Mouse (Mus musculus) regulatory T cell (primary cell): ENCODE data around the gene Znhit1.
"Not testable (repeated sequence)": the region's sequence is repeated elsewhere in the genome, so short reads cannot be mapped to it uniquely, and the experiment has no call there.

Experiments
- in situ Hi-C: fragments of 300-600 bp; cut with MboI, MseI; formaldehyde crosslinking; loops from one replicate; pipeline ENCODE4 v1.15.1; 2025; ENCODE audit warnings: high pct_unique_total_duplicates

Znhit1 gene

DNA sequence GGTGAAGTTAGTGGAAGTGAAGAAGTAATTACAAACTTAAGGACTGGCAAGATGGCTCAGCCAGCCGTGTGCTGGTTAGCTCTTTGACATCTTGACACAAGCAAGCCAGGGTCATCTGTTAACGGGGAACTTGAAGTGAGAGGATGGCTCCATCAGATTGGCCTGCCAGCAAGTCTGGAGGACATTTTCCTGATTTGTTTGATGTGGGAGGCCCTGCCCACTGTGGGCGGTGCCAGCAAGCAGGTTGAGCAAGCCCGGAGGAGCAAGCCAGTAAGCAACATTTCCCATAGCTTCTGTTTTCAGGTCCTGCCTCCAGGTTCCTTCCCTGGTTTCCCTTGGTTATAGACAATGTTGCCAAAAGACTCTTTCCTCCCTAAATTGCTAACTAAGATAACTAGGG is 32.2 kb downstream of the Znhit1 start:
- in situ Hi-C loops, result no loop called here

DNA sequence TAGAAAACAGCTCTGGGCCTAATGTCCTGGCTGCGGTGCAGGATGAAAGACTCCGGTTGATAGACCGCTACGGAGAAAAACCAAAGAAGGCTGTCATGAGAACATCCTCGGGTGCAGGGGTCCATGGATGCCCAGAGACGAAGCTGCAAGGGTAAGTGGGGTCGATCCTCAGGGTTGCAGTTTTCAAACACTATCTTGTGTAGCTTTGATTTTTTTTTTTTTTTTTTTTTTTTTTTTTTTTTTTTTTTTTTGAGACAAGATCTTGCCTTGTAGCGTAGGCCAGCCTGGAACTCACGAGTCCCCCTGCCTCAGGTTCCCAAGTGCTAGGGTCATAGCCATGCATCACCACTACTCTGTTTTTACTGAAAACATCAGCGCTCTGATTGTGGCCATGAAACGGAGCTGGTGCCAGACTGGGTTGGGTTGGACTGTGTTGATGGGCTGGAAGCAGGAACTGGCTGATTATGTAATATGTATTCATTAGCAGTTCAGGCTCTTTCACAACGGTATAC is 34.3 kb downstream of the Znhit1 start:
- in situ Hi-C loops, result no loop called here

DNA sequence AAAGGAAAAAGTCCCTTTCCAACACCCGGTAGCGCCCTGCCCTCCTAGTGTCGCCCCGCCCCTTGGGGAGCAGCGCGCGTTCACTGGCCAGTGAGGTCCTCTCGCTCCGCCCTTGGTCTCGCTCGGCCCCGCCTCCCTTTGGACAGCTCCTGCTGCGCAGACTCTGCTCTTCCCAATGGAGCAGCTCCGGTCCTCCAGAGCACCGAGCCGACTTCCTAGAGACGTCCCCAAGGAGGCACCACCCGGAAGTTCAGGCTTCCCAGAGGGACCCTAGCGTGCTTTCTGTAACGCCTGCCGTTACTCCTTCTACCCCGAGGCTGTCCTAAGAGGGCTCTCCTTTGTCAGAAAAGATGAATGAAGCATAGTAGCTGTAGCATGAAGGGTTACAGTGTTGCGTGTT is 34.8 kb downstream of the Znhit1 start, which contains the start of gene Fis1:
Gene Fis1, plus strand, starts transcription at position 261 of the 400 bp plus-strand sequence.
- in situ Hi-C loops, result no loop called here

DNA sequence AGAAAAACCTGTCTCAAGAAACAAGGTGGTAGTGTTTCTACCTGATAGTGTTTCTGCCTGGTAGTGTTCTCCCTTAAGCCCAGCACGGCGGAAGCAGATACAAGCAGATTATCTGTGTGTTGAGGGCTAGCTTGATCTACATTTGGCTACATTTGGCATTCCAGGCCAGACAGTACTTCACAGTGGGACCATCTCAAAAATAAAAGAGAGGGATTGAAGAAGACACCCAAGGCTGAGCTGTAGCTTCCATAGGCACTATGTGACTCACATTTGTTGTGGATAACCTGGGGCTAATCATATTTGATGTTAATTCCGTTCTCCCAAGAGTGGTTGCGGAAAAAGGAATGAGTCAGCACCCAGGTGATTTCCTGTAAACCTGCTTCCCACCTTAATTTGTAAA is 35.7 kb downstream of the Znhit1 start:
- in situ Hi-C loops, result no loop called here

DNA sequence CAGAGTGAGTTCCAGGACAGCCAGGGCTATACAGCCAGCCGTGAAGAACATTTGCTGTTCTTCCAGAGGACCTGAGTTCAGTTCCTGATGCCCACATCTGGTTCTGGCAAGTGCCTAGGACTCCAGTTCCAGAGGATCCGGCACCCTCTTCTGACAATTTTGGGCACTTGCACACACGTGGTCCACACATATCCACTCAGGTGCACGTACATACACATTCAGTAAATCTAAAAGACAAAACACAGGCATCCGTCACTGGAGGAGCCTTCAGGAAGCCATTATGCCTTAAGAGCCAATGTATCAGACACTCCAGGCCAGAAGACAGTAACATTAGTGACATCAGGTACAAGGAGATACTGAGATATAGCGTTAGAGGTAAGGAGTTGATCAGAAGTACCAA is 37.3 kb downstream of the Znhit1 start:
- in situ Hi-C loops, result no loop called here

DNA sequence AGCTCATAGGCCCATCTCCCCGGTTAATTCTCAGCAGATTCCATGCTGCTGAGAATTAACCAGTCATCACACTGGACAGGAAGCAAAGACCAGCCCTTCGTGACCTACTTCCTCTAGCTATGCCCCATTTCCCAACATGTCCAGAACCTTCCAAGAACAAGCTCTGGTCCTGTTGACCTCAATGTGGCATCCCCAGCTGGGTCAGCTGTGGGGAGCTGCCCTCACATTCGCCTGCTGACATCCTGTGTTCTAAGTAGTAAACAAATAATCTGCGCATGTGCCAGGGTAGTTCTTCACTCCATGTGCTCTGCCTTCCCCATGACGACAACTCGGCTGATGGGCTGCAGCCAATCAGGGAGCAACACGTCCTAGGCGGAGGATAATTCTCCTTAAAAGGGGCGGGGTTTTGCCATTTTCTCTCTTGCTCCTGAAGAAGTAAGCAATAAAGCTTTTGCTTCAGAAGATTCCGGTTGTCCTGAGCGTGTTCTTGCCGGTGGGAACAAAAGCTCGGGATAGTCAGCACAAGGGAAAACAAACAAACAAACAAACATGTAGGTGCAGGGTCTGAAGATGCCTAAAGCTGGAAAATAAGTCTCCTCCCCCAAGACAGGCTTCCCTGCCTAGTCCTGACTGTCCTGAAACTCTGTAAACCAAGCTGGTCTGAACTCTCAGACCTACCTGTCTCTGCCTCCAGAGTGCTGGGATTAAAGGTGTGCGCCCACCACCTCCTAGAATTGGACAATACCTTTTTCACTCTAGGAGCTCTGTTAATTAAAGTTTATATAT is 38.1 kb downstream of the Znhit1 start:
- in situ Hi-C loops, result not testable (repeated sequence)

DNA sequence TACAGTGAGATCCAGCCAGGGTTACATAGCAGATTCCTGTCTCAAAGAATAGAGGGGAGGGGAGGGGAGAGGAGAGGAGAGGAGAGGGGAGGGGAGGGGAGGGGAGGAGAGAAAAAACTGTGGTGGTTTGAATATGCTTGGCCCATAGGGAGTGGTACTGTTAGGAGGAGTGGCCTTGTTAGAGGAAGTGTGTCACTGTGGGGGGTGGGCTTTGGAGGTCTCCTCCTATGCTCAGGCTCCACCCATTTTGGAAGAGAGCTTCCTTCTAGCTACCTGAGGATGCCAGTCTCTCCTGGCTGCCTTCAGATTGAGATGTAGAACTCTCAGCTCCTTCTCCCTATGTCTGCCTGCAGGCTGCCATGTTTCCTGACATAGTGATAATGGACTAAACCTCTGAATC is 39.9 kb downstream of the Znhit1 start:
- in situ Hi-C loops, result no loop called here

DNA sequence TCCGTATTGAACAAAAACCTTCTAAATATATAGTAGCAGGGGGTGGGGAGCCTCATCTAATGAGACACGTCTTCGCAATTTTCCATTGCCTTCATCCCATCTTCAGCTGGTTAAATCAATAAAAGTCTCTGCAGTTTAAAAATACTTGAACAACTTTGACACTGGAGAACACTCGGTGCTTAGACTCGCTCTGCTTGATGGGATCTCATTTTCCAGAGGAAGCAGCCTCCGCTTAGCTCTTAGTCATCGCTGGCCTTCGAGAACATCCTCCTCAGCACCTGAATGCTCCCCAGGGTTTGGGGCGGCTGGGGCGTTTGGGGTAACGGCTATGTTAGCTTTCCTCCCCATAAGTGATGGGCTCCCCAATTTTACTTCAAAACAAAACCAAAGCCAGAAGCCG is 42.7 kb downstream of the Znhit1 start:
- in situ Hi-C loops, result no loop called here

DNA sequence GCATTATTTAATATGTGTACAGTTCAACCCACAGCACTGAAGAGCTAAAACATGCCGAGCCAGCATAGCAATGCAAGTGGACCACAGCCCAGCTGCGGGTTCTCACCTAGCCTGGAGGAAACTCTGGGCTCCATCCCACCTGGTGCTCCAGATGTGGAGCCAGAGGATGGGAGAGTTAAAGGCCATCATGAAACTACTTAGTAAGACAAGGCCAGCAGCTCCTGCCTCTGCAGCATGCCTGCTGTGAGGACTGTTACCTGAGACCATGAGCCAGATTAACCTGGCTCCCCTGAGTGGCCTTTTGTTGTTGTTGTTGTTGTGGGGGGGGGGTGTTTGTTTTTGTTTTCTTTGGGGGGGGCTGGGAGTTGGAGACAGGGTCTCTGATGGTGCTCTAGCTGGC is 44.4 kb downstream of the Znhit1 start:
- in situ Hi-C loops, result no loop called here

DNA sequence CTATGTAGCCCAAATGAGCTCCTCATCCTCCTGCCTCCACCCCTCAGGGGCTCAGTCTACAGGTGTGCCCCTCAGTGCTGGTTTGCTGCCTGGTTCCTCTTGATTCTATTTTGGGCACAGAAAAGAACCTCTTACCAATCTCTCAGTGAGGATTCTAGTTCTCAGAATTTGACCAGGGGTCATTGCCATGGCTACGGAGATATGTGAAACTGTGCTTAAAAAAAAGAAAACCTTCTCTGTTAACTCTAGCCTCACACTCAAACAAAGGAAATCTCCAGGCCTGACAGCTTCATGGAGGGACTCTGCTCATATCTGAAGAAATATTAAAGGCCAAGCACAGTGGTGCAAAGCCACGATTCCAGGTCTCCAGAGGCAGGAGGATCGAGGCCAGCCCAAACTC is 45.0 kb downstream of the Znhit1 start:
- in situ Hi-C loops, result no loop called here

DNA sequence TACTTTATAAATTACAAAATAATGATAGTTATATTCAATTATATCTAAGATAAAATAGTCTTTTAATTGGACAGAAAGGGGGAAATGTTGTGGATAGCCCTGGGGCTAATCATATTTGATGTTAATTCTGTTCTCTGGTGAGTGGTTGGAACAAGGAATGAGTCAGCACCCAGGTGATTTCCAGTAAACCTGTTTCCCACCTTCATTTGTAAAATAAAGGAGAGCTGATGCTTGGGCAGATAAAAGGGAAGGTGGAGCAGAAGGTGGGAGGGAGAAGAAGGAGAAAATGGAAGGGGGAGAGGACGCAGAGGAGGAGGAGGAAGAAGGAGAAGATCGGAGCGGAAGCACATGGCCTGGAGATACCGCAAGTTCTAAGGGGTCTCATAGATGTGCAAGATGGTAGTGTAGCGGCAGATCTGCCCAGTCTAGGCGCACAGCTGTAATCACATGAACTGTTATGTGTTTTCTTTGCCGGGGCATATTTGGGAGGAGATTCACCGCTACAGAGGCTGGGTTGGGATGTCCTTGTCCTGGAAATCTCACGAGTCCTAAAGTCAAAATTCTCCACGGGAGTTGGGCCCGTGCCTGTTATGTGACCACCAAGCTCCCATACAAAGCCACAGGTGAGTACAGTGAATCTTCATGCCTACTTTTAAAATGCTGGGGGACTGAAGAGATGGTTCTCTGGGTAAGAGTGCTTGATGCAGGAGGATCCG is 46.8 kb downstream of the Znhit1 start:
- in situ Hi-C loops, result no loop called here

DNA sequence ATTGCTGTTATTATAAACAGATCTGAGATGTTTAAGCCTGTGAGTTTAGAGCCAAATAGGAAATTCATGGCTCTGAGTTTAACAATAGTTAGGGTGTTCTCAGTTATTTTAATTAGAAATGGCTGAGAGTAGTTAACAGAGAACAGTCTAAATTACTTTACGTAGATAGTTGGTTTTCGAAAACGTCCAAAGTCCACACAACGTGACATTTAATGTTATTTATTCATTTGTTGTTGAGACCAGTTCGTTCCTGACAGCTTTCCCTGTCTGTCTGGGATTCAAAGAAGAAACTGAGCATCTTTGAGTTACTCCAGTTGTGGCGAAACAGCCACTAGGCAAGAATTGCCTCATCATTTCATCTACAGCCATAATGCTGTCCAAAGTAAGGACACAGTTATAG is 47.8 kb downstream of the Znhit1 start:
- in situ Hi-C loops, result not testable (repeated sequence)

DNA sequence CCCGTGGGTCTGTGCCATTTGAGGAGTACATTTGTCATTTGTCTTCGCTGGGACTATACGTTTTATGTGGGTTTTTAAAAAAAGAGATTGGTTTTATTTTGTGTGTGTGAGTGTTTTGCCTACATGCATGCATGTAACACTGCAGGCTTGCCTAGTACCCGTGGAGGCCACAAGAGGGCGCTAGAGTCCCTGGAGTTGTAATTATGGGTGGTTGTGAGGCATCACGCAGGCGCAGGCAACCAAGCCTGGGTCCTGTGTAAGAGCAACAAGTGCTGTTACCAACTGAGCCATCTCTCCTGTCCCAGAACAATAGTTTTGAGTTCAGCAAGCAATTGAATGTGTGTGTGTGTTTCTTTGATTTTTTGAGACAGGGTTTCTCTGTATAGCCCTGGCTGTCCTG is 48.5 kb downstream of the Znhit1 start:
- in situ Hi-C loops, result no loop called here

DNA sequence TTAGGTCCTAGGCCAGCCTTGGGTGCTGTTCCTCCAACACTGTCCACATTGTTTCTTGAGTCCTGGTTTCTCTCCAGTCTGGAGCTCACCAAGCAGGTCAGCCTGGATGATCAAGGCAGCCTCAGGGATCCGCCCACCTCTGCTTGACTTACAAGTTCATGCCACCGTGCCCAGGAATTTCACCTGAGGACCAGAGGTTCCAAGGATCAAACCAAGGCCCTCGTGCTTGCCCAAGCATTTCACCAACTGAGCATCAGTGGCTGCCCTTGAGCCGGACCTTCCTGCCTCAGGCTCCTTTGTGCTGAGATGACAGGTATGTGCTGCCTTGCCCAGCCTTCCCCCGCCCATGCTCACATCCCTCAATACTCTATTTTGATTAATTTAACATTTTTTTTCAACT is 50.2 kb downstream of the Znhit1 start:
- in situ Hi-C loops, result no loop called here

DNA sequence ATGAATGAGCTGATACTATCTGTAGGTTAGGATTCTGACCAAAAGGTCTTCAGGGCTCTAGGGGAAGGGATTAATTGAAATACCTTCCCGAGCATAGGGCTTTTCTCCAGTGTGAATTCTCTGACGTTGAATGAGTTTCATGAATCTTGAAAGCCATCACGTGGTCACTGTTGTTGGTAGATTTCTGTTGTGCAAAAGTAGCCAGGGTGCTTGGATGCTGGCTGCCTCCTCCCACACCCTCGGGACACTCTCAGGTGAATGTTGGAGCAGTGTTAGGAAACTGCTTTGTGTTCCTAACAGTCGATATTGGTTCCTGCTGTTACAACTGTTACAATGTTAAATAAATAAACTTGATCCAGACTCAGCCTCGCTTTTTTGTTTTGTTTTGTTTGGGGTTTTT is 51.1 kb downstream of the Znhit1 start:
- in situ Hi-C loops, result no loop called here

DNA sequence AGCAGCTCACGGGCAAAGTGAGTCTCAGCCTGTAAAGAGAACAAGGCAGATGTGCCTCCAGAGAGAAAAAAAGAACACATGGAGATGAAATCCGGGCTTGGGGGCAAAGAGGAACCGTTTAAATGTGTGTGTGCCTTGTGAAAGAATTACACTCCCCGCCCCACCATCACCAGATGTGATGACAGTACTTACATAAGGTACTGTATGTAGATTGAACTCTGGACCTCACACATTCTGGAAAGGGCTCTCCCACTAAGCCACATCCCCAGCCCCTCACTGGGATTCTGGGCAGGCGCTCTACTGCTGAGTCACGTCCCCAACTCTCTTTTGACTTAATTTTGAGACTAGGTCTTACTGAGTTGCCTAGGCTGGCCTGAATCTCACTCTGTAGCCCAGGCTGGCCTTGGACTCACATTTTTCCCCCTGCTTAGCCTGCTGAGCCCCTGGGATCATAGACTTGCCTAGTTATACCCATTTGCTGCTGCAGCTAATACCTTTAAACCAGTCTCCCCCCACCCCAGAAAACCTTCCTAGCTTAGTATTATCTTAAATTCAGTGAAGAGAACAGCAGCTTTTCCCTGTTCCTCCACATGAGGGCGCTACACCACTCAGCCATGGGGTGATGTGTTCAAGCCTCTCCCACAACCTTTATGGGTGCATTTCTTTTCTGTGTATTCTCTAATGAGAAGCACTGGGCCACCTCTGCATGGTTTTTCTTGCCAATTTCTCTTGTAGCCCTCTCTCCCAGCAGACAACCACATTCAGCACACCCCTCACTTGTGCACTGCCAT is 51.7 kb downstream of the Znhit1 start:
- in situ Hi-C loops, result no loop called here

DNA sequence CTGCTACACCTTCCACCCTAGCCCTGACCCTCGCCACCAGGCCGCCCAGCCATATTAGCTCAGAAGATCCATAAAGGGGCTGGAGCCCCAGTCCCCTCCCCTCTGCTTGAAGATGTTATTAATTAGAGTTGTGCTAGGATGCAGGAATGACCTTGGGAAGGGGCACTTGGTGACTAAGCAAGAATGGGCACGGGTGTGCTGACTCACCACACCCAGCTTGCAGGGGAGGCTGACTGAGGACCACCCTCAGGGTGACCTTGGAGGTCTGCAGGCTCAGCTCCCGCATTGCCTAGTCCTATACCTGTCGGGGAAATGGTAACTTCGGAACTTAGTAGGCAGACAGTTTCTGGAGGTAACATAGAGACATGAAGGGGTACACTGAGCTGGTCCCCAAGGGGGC is 53.9 kb downstream of the Znhit1 start:
- in situ Hi-C loops, result no loop called here

DNA sequence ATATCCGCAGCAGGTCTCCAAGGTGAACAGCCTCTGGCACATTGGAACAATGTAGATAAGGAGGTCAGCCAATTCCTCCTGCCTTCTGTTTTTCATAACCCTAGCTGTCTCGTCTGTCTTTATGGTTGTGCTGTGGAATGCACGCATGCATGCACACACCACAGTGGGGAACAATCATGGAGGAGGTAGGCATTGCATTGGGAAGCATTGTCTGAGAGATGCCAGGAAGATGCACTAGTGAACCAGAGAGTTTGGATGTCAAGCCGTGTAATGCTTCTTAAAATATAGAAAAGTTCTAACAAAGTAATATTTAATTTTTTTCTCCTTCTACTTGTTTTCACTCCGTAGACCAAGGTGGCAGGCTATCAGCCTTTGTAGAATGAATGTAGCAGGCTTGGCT is 54.9 kb downstream of the Znhit1 start:
- in situ Hi-C loops, result no loop called here
